Mouse (Mus musculus) forelimb bud, embryonic 11.5 days (tissue): ENCODE data around the gene Gm17374.
A peak's percentile ranks its signal among the peaks of the same experiment; 100 is the strongest.
"Not testable (repeated sequence)": the region's sequence is repeated elsewhere in the genome, so short reads cannot be mapped to it uniquely, and the experiment has no call there.

Source experiments
- DNase-seq: peaks from one replicate; pipeline ENCODE4 v3.0.0-alpha.2; 2012; ENCODE audit warnings: low read depth, low spot score

Gm17374 gene

DNA sequence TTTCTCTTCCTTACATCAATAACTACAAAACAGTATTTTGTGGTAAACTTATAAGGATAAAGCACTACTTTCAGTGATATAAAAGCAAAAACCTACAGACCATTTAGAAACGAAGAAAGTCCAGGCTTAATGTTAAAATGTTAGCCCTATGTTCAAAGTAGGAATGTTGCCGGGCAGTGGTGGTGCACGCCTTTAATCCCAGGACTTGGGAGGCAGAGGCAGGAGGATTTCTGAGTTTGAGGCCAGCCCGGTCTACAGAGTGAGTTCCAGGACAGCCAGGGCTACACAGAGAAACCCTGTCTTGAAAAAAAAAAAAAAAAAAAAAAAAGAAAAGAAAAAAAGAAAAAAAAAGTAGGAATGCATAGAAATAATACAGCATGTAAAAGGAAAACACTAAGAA lies at the start of gene Gm17374:
TSS of gene Gm17374 (plus strand) at position 301 of the 400 bp plus-strand sequence.
- DNase-seq = not testable (repeated sequence)

DNA sequence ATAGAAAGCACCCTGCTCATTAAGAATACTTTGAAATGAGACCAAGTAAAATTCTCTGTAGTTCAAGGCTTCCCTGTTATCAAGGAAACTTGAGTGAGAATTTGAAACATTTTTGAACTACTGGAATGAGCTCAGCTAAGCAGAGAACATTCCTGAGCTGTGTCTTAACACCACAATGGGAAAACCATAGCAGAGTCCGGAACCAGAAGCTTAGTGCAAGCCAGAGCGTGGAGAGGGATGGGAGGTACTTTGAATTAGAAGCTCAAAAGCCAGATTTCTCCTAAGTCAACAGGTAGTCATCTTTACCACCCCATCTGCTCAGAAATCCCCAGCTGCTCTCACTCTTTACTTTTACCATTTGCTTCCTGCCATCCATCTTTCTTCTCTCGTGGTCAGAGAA lies 46.9 kb upstream of the Gm17374 start:
- no peak for DNase-seq

DNA sequence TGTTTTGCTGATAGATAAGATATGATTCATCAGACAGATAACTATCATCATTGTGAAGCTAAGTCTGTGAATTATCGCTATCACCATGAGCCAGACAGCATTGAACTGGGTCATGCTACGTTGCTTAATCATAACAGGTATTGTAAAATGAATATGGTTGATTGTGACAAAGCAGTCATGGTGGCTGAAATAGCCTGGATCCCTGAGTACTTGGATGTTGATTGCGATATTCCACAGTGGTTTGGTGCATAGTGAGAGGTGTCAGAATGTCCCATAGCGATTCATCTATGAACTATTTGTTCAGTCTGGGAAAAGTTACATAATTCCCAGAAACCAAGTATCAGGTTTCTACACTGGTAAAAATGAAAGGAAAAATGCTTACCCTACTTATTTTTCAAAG lies 44.2 kb upstream of the Gm17374 start:
- DNase-seq = no peak

DNA sequence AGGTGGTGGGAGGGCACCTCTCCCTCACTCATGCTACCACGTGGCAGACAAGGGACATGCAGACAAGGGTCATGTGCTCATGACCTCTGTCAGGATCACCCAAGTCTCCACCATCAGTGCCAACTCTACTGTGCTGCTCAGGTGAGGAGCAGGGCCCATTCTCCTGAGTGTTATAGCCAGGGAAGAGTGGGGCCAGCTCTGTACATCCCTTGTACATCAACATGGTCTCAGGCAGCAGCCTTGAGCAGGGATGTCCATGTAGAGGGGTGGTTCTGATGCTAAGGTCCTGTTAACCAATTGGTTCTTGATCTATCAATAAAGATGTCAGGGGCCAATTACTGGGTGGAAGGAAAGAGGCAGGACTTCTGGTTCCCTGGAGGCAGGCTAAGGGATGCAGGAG lies 42.9 kb upstream of the Gm17374 start:
- DNase-seq = no peak

DNA sequence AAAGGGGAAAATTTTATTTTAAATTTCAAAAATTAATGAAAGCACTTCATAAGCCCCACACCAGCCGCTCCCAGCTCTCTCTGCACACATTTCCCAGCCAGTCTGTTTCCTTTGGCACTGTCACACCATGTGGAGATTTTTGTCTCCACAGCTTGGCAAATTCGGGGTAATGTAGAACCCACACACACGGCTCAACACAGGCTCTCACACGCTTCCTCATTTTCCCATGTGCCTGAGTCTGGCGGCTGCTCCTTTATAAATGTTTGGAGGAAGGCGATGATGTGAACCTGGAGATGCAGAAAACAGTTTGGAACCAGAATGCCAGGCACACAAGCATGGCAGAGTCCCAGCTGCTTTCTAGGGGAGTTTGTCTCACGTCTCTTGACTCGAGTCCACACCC lies 38.0 kb upstream of the Gm17374 start:
- DNase-seq = no peak

DNA sequence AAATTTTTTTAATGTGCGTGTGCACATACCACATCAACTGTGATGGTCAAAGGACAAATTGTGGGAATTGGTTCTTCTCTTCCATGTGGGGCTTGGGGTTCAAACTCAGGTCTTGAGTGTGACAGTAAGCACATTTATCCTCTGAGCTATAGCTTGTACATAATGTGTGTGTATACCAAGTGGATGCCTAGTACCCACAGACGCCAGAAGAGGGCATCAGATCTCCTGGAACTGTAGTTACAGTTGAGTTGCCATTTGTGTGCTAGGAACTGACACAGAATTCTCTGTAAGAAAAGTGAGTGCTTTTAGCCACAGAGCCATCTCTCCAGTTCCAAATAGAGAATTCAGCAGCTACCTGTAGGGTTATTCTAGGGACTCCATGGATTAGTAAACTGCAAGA lies 26.3 kb upstream of the Gm17374 start:
- no peak for DNase-seq

DNA sequence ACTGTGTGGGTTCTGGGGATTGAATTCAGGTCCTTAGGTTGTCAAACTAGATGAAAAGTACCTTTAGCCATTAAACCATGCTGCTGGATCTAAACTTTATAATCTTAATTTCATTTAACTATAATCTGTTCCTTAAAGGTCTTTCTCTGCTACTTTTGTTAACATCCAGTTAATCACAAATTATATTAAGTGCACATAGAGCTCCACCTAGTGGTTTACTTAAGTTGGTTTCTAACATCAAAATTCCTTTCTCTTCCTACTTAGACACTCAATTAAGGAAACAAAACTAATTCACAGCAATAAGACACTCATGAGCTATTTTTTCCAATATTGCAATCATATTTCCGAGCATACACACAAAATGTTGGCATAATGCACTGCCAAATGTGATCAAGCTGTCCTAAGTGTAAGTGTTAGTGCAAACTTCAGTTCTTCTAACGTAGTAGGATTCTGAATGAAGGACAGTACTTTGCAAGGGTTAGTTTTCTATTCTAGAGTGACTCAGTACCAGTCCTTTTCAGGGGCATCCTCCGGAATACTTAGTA lies 7.4 kb downstream of the Gm17374 start:
- DNase-seq = peak; percentile 13

DNA sequence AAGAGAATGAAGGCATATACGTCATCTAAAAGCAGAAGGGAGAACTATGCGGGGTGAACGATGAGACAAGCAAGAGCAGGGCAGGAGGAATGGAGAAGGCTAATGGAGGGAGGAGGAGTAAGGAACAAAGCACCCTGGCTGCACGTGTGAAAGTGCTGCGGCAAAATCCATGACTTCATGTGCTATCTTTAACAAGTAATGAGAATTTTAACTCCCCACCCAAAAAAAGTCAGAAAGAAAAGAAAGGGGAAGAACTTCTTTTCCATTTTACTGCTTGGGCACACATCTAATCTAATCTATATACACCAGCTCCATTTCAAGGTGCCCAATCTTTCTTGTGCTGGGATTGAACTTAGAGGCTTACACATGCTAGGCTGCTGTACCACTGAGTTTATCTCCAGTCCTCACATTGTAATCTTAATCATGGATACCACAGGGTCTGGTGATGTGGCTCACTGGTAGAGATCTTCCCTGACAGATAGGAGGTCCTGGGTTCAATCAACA lies 11.6 kb downstream of the Gm17374 start:
- no peak for DNase-seq

DNA sequence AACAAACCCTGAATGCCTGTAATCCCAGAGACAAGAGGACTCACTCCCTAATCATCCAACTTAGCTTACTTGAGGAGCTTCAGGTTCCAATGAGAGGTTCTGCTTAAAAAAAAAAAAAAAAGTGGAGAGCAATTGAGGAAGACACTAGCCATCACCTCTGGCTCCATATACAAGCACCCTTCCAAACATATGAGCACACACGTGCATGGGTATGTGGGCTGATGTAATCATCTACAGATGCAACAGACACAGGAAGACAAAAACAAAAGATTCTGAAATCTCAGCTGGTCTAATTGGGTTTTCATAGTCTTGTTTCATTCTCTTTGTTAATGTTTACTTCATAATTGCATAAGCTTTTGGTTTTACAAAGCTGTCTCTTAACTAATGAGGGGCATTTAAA lies 17.2 kb downstream of the Gm17374 start:
- DNase-seq = no peak

DNA sequence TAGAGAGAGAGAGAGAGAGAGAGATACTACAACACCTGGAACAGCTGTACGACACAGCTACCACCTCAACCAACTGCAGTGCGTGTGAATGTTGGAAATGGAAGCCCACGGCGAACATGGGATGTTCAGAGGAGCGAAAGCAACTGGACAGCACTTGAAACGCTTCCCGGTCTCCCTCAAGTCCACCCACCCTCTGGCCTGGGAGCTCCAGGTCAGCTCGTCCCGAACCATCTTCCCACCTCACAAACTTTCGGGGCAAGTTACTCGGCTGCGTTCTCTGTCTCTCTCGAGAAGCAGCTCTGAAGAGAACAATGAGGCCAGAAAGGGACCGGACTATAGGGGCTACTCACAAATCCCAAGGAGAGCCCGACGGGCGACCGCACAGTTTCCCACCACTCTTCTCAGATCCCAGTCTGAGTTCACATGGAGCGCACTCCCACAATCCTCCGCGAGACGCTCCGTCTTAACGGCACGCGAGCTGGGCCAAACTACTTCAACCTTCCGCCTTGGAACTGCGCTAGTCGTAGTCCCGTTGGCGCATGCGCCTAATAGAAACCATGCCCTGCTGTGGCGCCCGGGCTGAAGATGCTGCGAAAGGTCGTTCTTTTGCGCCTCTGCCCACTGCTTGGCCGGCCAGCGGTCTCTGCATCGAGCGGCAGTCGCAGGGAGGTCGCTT lies 18.4 kb downstream of the Gm17374 start, which contains the start of the genes Esf1 and Ndufaf5:
TSS of gene Esf1 (minus strand) at position 438 of the 676 bp plus-strand sequence.
TSS of gene Ndufaf5 (plus strand) at position 523 of the 676 bp plus-strand sequence.
- peak; percentile 96 for DNase-seq

DNA sequence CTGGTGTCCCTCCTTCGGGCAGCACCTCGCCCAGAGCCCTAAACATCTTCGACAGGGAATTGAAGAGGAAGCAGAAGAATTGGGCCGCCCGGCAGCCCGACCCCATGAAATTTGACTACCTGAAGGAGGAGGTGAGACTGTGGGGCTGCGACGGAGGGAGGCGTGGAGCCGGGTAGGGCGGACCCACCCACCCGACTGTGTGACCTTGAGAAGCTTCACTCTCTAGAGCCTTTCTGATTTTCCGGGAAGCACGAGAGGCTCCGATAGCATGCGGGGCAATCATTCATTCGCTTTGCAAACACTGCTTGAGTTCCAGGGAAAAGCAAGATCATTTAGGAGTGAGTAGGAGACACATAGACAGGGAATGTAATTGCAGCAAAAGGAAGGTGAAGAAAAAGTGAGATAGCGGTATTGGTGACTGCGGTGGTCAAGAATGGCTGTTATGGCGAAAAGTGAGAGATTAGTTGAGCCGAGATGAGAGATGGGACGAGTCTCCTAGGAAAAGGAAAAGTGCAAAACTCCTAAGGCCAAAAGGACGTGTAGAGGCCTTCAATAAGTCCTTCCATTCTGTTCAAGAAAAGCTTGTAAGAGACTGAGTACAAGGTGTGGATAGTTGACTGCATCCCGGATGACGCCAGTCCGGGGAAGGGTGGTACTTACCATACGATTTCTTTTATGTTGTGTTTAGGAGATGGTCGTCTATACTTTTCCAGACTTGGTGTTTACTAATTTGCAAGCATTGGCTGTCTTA lies 19.1 kb downstream of the Gm17374 start:
- peak; percentile 6 for DNase-seq

DNA sequence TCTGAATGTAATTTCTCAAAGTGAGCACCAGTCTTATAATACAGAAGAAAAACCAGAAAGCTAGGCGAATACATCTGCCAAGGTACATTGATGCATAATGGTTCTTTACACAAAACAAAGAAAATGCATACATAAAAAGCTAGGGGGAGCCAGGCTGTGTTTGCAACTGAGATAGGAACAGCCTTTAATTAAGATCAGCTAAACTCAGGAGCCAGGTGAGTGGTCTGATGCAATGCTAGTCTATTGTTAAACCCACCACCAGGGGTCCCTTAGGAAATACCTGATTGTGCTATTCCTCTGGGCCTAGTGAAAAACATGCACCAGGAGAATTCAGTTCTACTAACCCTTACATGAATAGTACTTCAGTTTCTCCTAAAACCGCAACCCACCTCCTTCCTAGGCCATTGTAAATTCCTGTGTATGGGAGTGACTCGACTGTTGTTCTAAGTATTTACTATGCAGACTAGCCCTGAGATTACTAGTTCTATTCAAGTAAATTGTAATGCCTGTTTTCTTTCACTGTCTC lies 33.9 kb downstream of the Gm17374 start:
- not testable (repeated sequence) for DNase-seq

DNA sequence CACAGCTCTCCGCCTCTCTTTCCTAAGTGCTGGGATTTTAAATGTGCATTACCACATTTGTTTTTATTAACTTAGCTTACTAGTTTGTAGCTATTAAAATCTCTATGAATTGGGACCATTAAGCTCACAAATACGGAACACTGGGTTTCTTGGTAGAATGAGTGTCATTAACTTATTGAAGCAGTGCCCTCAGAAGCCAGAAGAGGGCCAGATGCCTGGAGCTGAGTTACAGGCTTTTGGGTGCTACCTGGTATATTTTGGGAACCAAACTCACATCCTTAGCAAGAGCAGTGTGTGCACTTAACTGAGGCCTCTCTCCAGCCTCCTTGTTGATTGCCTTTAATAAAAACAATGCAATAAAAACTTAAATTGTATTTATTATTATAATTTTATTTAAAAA lies 48.9 kb downstream of the Gm17374 start:
- no peak for DNase-seq

DNA sequence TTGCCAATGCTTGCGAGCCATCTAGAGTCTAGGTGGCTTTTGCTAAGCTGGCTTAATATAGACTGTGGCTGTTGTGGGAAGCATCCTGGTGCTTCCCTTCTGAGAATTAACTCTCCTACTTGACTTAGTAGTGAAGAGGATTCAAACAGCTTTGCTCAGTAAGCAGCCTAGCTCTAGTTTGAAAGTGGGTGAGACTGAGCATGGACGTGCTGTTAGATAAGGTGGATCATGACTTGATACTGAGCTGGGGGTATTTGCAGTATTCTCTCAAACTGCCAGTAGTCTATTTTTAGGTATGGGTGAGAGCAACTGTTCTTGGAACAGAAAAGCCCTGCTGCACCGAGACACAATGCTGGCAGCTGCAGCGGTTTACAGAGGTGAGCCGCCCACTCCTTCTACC lies 50.7 kb downstream of the Gm17374 start:
- no peak for DNase-seq
